Mouse (Mus musculus) bone marrow macrophage, adult 2 months (primary cell): ENCODE data around the gene Pomp.

ENCODE experiments used
- CTCF ChIP-seq: IDR thresholded peaks from 2 replicates; pipeline ENCODE4 v1.5.1; 2012; ENCODE audit warnings: low read depth, mild to moderate bottlenecking, low read length, moderate library complexity
- POLR2A ChIP-seq: IDR thresholded peaks from 2 replicates; pipeline ENCODE4 v1.6.1; 2012; ENCODE audit warnings: mild to moderate bottlenecking, low read depth, low read length, borderline replicate concordance

DNA sequence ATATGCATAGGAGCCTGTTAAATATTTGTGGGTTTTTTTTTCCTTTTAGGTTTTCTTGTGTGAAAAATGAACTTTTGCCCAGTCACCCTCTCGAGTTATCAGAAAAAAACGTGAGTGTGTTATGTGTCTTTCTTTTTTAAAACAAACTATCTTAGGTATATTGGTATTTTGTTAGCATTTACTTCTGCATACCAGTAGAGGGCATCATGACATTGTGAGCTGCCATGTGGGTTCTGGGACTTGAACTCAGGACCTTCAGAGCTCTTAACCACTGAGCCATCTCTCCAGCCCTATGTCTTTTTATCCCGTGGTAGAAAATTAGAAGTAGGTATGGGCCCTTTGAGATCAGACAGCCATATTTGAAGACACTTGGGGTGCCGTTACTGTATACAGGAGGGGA is 8.4 kb downstream of the Pomp start:
- TF ChIP-seq CTCF (peak; percentile 22; the same call in 1 of the 2 replicates), POLR2A (no peak)
